Mouse (Mus musculus): ENCODE results near the gene Enpp3. TPM values are rescaled to one million over a fixed set of nuclear protein-coding genes. Genes with fewer than 3 reads are reported as not detected.
A peak's percentile ranks its signal among the peaks of the same experiment; 100 is the strongest.

Enpp3 gene
- polyA plus RNA-seq, 1 experiment from 2014 or later: 3.3 TPM

DNA sequence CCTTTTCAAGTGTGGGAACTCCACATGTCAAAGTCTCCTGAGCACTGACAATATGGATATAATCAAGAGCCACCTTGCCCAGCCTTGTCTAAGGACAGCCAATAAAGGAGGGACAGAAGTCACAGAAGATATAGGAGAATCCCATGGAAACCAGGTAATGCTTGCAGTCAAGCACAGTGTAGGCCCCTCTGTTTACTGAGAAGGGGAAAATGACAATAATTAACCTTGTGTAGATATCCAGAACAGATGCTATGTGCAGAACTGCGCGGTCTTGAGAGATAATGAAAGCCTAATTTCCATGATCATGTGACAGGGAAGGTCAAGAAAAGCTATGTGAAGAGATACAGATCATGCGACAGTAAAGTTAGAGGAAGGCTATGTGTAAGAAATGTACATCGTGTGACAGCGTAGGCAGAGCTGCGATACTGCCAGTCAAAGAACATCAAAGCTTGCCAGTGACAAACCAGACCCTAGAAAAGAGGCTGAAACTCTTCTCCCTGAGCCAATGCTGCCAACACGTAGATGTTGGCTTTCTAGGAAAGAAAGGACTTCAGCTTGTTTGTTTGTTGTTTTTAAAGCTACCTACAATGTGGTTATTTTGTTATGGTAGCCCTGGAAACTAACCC is 17.1 kb downstream of the Enpp3 start:
- WGBS: 84% methylated on average over 7 of the region's 7 CpGs
- no peaks in the 10 kb centered on the region for H3K36me3 ChIP-seq (ENCODE audit: control insufficient read depth, insufficient read depth, low read length)
- H3K9me3 ChIP-seq (ENCODE audit: control insufficient read depth, low read length): no peaks in the 10 kb centered on the region
- H3K4me3 ChIP-seq (ENCODE audit: low read depth, low read length): no peak overlapping the region
- H3K9ac ChIP-seq (replicated peaks; ENCODE audit: low read depth, low read length): no peak overlapping the region
- H3K27me3 ChIP-seq (ENCODE audit: control insufficient read depth, insufficient read depth, low read length): no peaks in the 10 kb centered on the region
- no peak overlapping the region for H3K4me2 ChIP-seq (ENCODE audit: low read depth, low read length)
- no peak for ATAC-seq (ENCODE audit: low read depth)
- no peak overlapping the region for H3K27ac ChIP-seq (ENCODE audit: low read depth, low read length)
- no peaks in the 10 kb centered on the region for H3K4me1 ChIP-seq (ENCODE audit: control insufficient read depth, insufficient read depth, low read length)

- Histone ChIP-seq H3K27me3 (ENCODE audit: control insufficient read depth, insufficient read depth, low read length) (no peaks in the 10 kb centered on the region), H3K36me3 (ENCODE audit: control insufficient read depth, insufficient read depth, low read length) (no peaks in the 10 kb centered on the region), H3K9ac (replicated peaks; ENCODE audit: low read depth, low read length) (no peak overlapping the region), H3K9me3 (ENCODE audit: control insufficient read depth, low read length) (no peaks in the 10 kb centered on the region), H3K4me3 (ENCODE audit: low read depth, low read length) (no peak overlapping the region), H3K4me2 (ENCODE audit: low read depth, low read length) (no peak overlapping the region), H3K27ac (ENCODE audit: low read depth, low read length) (no peak overlapping the region), H3K4me1 (ENCODE audit: control insufficient read depth, insufficient read depth, low read length) (no peaks in the 10 kb centered on the region)
- 81% methylated on average over 8 of the region's 8 CpGs for WGBS
- ATAC-seq (ENCODE audit: low read depth): no peak
These were observed 18.0 kb downstream of the Enpp3 start for GRCm38 (mm10) chr10:24824621-24825020.

DNA sequence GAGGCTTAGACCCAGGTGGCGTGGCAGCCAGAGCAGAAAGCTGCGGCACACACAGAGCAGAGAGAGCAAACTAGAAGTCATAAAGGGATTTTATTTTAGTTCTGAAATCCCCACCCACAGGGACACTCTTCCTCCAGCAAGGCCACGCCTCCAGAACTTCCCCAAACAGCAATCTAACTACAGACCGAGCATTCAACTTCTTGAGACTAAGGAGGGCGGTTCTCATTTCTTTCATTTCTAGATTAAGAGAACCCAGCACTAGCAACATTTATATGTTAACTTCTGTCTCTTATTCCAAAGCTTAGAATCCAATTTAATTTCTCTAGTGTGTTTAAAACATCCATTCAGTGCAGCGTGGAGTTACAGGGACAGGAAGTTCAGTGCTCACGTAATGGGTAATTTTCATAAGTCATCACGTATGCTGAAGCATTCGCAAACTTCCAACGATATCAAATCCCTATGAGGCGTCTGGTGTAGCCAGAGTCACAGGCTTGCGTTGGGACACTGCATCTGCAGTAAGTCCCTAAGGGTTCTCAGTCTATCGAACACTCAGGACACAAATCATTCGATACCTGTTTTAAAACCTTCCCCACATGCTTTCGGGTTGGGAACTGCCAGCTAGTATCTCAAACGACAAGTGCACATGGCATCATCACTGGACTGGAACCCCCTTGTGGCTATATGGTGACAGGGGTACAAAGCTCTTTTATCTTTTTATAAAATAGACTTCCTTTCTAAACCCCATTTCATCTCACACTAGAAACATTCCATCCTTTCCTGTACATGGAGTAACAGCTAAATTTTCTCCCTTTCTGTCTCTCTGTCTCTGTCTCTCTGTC is 18.7 kb downstream of the Enpp3 start:
- WGBS: 74% methylated on average over 16 of the region's 16 CpGs
- no peaks in the 10 kb centered on the region for H3K36me3 ChIP-seq (ENCODE audit: control insufficient read depth, insufficient read depth, low read length)

GRCm38 (mm10) chr10:24823265-24823664 is 19.4 kb downstream of the Enpp3 start:
- Histone ChIP-seq H3K27ac (ENCODE audit: low read depth, low read length) (no peak overlapping the region), H3K4me1 (ENCODE audit: control insufficient read depth, insufficient read depth, low read length) (no peaks in the 10 kb centered on the region), H3K27me3 (ENCODE audit: control insufficient read depth, insufficient read depth, low read length) (no peaks in the 10 kb centered on the region), H3K4me2 (ENCODE audit: low read depth, low read length) (no peak overlapping the region), H3K9ac (replicated peaks; ENCODE audit: low read depth, low read length) (no peak overlapping the region), H3K9me3 (ENCODE audit: control insufficient read depth, low read length) (no peaks in the 10 kb centered on the region), H3K36me3 (ENCODE audit: control insufficient read depth, insufficient read depth, low read length) (no peaks in the 10 kb centered on the region), H3K4me3 (ENCODE audit: low read depth, low read length) (no peak overlapping the region)
- ATAC-seq (ENCODE audit: low read depth): peak; percentile 41; the same call in 1 of the 2 replicates
- WGBS: 14% methylated on average over 1 of the region's 1 CpGs

More for the DNA sequence above, 18.7 kb downstream of the Enpp3 start:
- Histone ChIP-seq H3K4me3 (ENCODE audit: low read depth, low read length) (no peak overlapping the region), H3K27ac (ENCODE audit: low read depth, low read length) (no peak overlapping the region), H3K27me3 (ENCODE audit: control insufficient read depth, insufficient read depth, low read length) (no peaks in the 10 kb centered on the region), H3K4me1 (ENCODE audit: control insufficient read depth, insufficient read depth, low read length) (no peaks in the 10 kb centered on the region), H3K4me2 (ENCODE audit: low read depth, low read length) (no peak overlapping the region), H3K9me3 (ENCODE audit: control insufficient read depth, low read length) (no peaks in the 10 kb centered on the region), H3K9ac (replicated peaks; ENCODE audit: low read depth, low read length) (no peak overlapping the region)
- no peak for ATAC-seq (ENCODE audit: low read depth)

- Histone ChIP-seq H3K27ac (ENCODE audit: low read depth, low read length) (no peak overlapping the region), H3K4me1 (ENCODE audit: control insufficient read depth, insufficient read depth, low read length) (no peaks in the 10 kb centered on the region), H3K9ac (replicated peaks; ENCODE audit: low read depth, low read length) (no peak overlapping the region), H3K4me2 (ENCODE audit: low read depth, low read length) (no peak overlapping the region), H3K27me3 (ENCODE audit: control insufficient read depth, insufficient read depth, low read length) (no peaks in the 10 kb centered on the region), H3K9me3 (ENCODE audit: control insufficient read depth, low read length) (no peaks in the 10 kb centered on the region), H3K4me3 (ENCODE audit: low read depth, low read length) (no peak overlapping the region), H3K36me3 (ENCODE audit: control insufficient read depth, insufficient read depth, low read length) (no peaks in the 10 kb centered on the region)
- no peak for ATAC-seq (ENCODE audit: low read depth)
- WGBS: 81% methylated on average over 1 of the region's 1 CpGs
These were observed 19.8 kb downstream of the Enpp3 start for GRCm38 (mm10) chr10:24822842-24823241.

GRCm38 (mm10) chr10:24821990-24822676 is 20.5 kb downstream of the Enpp3 start:
- Histone ChIP-seq H3K9me3 (ENCODE audit: control insufficient read depth, low read length) (no peaks in the 10 kb centered on the region), H3K4me1 (ENCODE audit: control insufficient read depth, insufficient read depth, low read length) (no peaks in the 10 kb centered on the region), H3K9ac (replicated peaks; ENCODE audit: low read depth, low read length) (no peak overlapping the region), H3K27ac (ENCODE audit: low read depth, low read length) (no peak overlapping the region), H3K36me3 (ENCODE audit: control insufficient read depth, insufficient read depth, low read length) (no peaks in the 10 kb centered on the region), H3K27me3 (ENCODE audit: control insufficient read depth, insufficient read depth, low read length) (no peaks in the 10 kb centered on the region), H3K4me3 (ENCODE audit: low read depth, low read length) (no peak overlapping the region), H3K4me2 (ENCODE audit: low read depth, low read length) (no peak overlapping the region)
- ATAC-seq (ENCODE audit: low read depth): no peak
- WGBS: 91% methylated on average over 4 of the region's 4 CpGs

GRCm38 (mm10) chr10:24819526-24819925 is 23.1 kb downstream of the Enpp3 start:
- 55% methylated on average over 3 of the region's 3 CpGs for WGBS
- Histone ChIP-seq H3K4me2 (ENCODE audit: low read depth, low read length) (no peak overlapping the region), H3K9me3 (ENCODE audit: control insufficient read depth, low read length) (no peaks in the 10 kb centered on the region), H3K9ac (replicated peaks; ENCODE audit: low read depth, low read length) (no peak overlapping the region), H3K4me3 (ENCODE audit: low read depth, low read length) (no peak overlapping the region), H3K27me3 (ENCODE audit: control insufficient read depth, insufficient read depth, low read length) (no peaks in the 10 kb centered on the region), H3K36me3 (ENCODE audit: control insufficient read depth, insufficient read depth, low read length) (no peaks in the 10 kb centered on the region), H3K4me1 (ENCODE audit: control insufficient read depth, insufficient read depth, low read length) (no peaks in the 10 kb centered on the region), H3K27ac (ENCODE audit: low read depth, low read length) (no peak overlapping the region)
- no peak for ATAC-seq (ENCODE audit: low read depth)

- Histone ChIP-seq H3K9ac (replicated peaks; ENCODE audit: low read depth, low read length) (no peak overlapping the region), H3K4me1 (ENCODE audit: control insufficient read depth, insufficient read depth, low read length) (no peaks in the 10 kb centered on the region), H3K4me2 (ENCODE audit: low read depth, low read length) (no peak overlapping the region), H3K9me3 (ENCODE audit: control insufficient read depth, low read length) (no peaks in the 10 kb centered on the region), H3K36me3 (ENCODE audit: control insufficient read depth, insufficient read depth, low read length) (no peaks in the 10 kb centered on the region), H3K27ac (ENCODE audit: low read depth, low read length) (no peak overlapping the region), H3K4me3 (ENCODE audit: low read depth, low read length) (no peak overlapping the region), H3K27me3 (ENCODE audit: control insufficient read depth, insufficient read depth, low read length) (no peaks in the 10 kb centered on the region)
- WGBS: 65% methylated on average over 10 of the region's 10 CpGs
- ATAC-seq (ENCODE audit: low read depth): no peak
These were observed 32.0 kb downstream of the Enpp3 start for GRCm38 (mm10) chr10:24810639-24811038.

- H3K36me3 ChIP-seq (ENCODE audit: control insufficient read depth, insufficient read depth, low read length): no peaks in the 10 kb centered on the region
- ATAC-seq (ENCODE audit: low read depth): no peak
- no peak overlapping the region for H3K4me2 ChIP-seq (ENCODE audit: low read depth, low read length)
- no peak overlapping the region for H3K4me3 ChIP-seq (ENCODE audit: low read depth, low read length)
- no peak overlapping the region for H3K9ac ChIP-seq (replicated peaks; ENCODE audit: low read depth, low read length)
- no peaks in the 10 kb centered on the region for H3K9me3 ChIP-seq (ENCODE audit: control insufficient read depth, low read length)
- 89% methylated on average over 5 of the region's 5 CpGs for WGBS
- H3K27me3 ChIP-seq (ENCODE audit: control insufficient read depth, insufficient read depth, low read length): no peaks in the 10 kb centered on the region
- no peaks in the 10 kb centered on the region for H3K4me1 ChIP-seq (ENCODE audit: control insufficient read depth, insufficient read depth, low read length)
- H3K27ac ChIP-seq (ENCODE audit: low read depth, low read length): no peak overlapping the region
These were observed 35.9 kb downstream of the Enpp3 start for GRCm38 (mm10) chr10:24806756-24807155.
